Mouse (Mus musculus): ENCODE data around the gene Pcca.

GRCm38 (mm10) chr14:122602701-122603100 is 68.6 kb downstream of the Pcca start:
- no peak for TF ChIP-seq CTCF (IDR thresholded peaks at IDR 0.05; ENCODE audit: low read depth, low read length)
- no peak for TF ChIP-seq POLR2A (IDR thresholded peaks at IDR 0.05; ENCODE audit: extremely low read depth, insufficient read depth, low read length)
